Mouse (Mus musculus) heart, embryonic 13.5 days (tissue): ENCODE results near the gene Gm42906. TPM values are rescaled to one million over a fixed set of nuclear protein-coding genes. Genes with fewer than 3 reads are reported as not detected.

ENCODE experiments used
- ATAC-seq: fragments of 200-750 bp; cut with Nextera tagmentation; 2 replicates; pipeline ENCODE4 v1.8.0; 2017; ENCODE audit warnings: moderate TSS enrichment; ENCODE audit not compliant: insufficient number of reproducible peaks, low FRiP score, low TSS enrichment; ENCODE audit errors: extremely low read depth
- H3K27ac ChIP-seq: fragments of 300-500 bp; sonication (generic); replicated peaks from 2 replicates; pipeline ENCODE4 v1.5.1; 2015; ENCODE audit warnings: moderate library complexity, mild to moderate bottlenecking, inconsistent platforms
- H3K27me3 ChIP-seq: fragments of 300-500 bp; sonication (generic); replicated peaks from 2 replicates; pipeline ENCODE4 v1.6.1; 2015; ENCODE audit warnings: mild to moderate bottlenecking, inconsistent platforms
- H3K36me3 ChIP-seq: fragments of 300-500 bp; sonication (generic); 2 replicates; pipeline ENCODE4 v1.6.1; 2015; ENCODE audit warnings: mild to moderate bottlenecking, inconsistent platforms
- H3K4me1 ChIP-seq: fragments of 300-500 bp; sonication (generic); 2 replicates; pipeline ENCODE4 v1.6.1; 2015; ENCODE audit warnings: inconsistent platforms
- H3K4me2 ChIP-seq: fragments of 300-500 bp; sonication (generic); 2 replicates; pipeline ENCODE4 v1.6.1; 2015; ENCODE audit warnings: inconsistent platforms, mild to moderate bottlenecking, moderate library complexity
- H3K4me3 ChIP-seq: fragments of 300-500 bp; sonication (generic); 2 replicates; pipeline ENCODE4 v1.5.1; 2015; ENCODE audit warnings: moderate library complexity, mild to moderate bottlenecking, inconsistent platforms
- H3K9ac ChIP-seq: fragments of 300-500 bp; sonication (generic); 2 replicates; pipeline ENCODE4 v1.6.1; 2015; ENCODE audit warnings: inconsistent platforms, mild to moderate bottlenecking, moderate library complexity
- H3K9me3 ChIP-seq: fragments of 300-500 bp; sonication (generic); 2 replicates; pipeline ENCODE4 v1.6.1; 2016; ENCODE audit warnings: inconsistent platforms
- WGBS: fragments of 180-500 bp; shearing (Covaris S2); methylation state at CpG from one replicate; pipeline ENCODE4 v1.1.7; 2015; ENCODE audit warnings: mixed read lengths; 5-methylcytosine and 5-hydroxymethylcytosine counted together
- polyA plus RNA-seq: library from polyadenylated mRNA; unstranded; fragments of >200 nt; fragmentation: Nextera tagmentation; extraction: Ambion mirVana; gene quantifications from 2 replicates; pipeline ENCODE4 v1.2.1, GENCODE M21; 2015

The Gm42906 gene
- polyA plus RNA-seq, 1 experiment from 2014 or later, result not detected

GRCm38 (mm10) chr5:151231411-151231810, 196.6 kb downstream of the Gm42906 start:
- Histone ChIP-seq H3K27me3 (peaks cover 25% of the 10 kb centered on the region), H3K9ac (no peak overlapping the region), H3K4me2 (no peak overlapping the region), H3K4me1 (peaks cover 13% of the 10 kb centered on the region), H3K4me3 (no peak overlapping the region), H3K27ac (no peak overlapping the region), H3K36me3 (no peaks in the 10 kb centered on the region), H3K9me3 (no peaks in the 10 kb centered on the region)
- 77% methylated on average over 4 of the region's 4 CpGs for WGBS
- no peak for ATAC-seq

GRCm38 (mm10) chr5:151230427-151230826, 197.5 kb downstream of the Gm42906 start:
- no peak for ATAC-seq
- peaks cover 13% of the 10 kb centered on the region for H3K4me1 ChIP-seq
- H3K27ac ChIP-seq, result no peak overlapping the region
- no peak overlapping the region for H3K4me3 ChIP-seq
- no peaks in the 10 kb centered on the region for H3K9me3 ChIP-seq
- H3K27me3 ChIP-seq, result peaks cover 24% of the 10 kb centered on the region
- no peak overlapping the region for H3K9ac ChIP-seq
- 85% methylated on average over 4 of the region's 4 CpGs for WGBS
- H3K36me3 ChIP-seq, result no peaks in the 10 kb centered on the region
- no peak overlapping the region for H3K4me2 ChIP-seq

- Histone ChIP-seq H3K27me3 (peaks cover 13% of the 10 kb centered on the region), H3K9me3 (no peaks in the 10 kb centered on the region), H3K4me1 (peaks cover 8% of the 10 kb centered on the region), H3K27ac (no peak overlapping the region), H3K4me3 (no peak overlapping the region), H3K9ac (no peak overlapping the region), H3K36me3 (no peaks in the 10 kb centered on the region), H3K4me2 (no peak overlapping the region)
- no peak for ATAC-seq
- WGBS, result 72% methylated on average over 13 of the region's 13 CpGs
Observed at GRCm38 (mm10) chr5:151228367-151229005, 199.5 kb downstream of the Gm42906 start.

GRCm38 (mm10) chr5:151223696-151224366, 204.1 kb downstream of the Gm42906 start:
- WGBS, result 48% methylated on average over 4 of the region's 4 CpGs
- H3K27me3 ChIP-seq, result no peaks in the 10 kb centered on the region

GRCm38 (mm10) chr5:151222791-151223190, 205.2 kb downstream of the Gm42906 start:
- Histone ChIP-seq H3K4me1 (peaks cover 7% of the 10 kb centered on the region), H3K9ac (no peak overlapping the region), H3K9me3 (no peaks in the 10 kb centered on the region), H3K36me3 (no peaks in the 10 kb centered on the region), H3K4me3 (no peak overlapping the region), H3K4me2 (no peak overlapping the region), H3K27me3 (no peaks in the 10 kb centered on the region), H3K27ac (no peak overlapping the region)
- 74% methylated on average over 1 of the region's 1 CpGs for WGBS
- no peak for ATAC-seq

More at GRCm38 (mm10) chr5:151223696-151224366, 204.1 kb downstream of the Gm42906 start:
- H3K4me3 ChIP-seq, result no peak overlapping the region
- H3K36me3 ChIP-seq, result no peaks in the 10 kb centered on the region
- no peak for ATAC-seq
- H3K27ac ChIP-seq, result no peak overlapping the region
- H3K9me3 ChIP-seq, result no peaks in the 10 kb centered on the region
- H3K4me2 ChIP-seq, result no peak overlapping the region
- no peak overlapping the region for H3K9ac ChIP-seq
- peaks cover 2% of the 10 kb centered on the region; the same call in 1 of the 2 replicates for H3K4me1 ChIP-seq

GRCm38 (mm10) chr5:151218689-151219115, 209.3 kb downstream of the Gm42906 start:
- WGBS, result 45% methylated on average over 6 of the region's 6 CpGs

GRCm38 (mm10) chr5:151213097-151213496, 214.9 kb downstream of the Gm42906 start:
- H3K27me3 ChIP-seq, result no peaks in the 10 kb centered on the region
- no peaks in the 10 kb centered on the region for H3K36me3 ChIP-seq
- H3K4me1 ChIP-seq, result 0 out of 2 replicates have a peak, but pooled peaks cover 4% of the 10 kb centered on the region
- H3K9me3 ChIP-seq, result no peaks in the 10 kb centered on the region
- no peak overlapping the region for H3K4me2 ChIP-seq
- WGBS, result 71% methylated on average over 3 of the region's 3 CpGs
- ATAC-seq, result no peak
- no peak overlapping the region for H3K9ac ChIP-seq
- H3K4me3 ChIP-seq, result no peak overlapping the region
- no peak overlapping the region for H3K27ac ChIP-seq

More at GRCm38 (mm10) chr5:151218689-151219115, 209.3 kb downstream of the Gm42906 start:
- no peak overlapping the region for H3K4me3 ChIP-seq
- no peaks in the 10 kb centered on the region for H3K27me3 ChIP-seq
- no peak overlapping the region for H3K9ac ChIP-seq
- H3K36me3 ChIP-seq, result no peaks in the 10 kb centered on the region
- peaks cover 11% of the 10 kb centered on the region for H3K4me1 ChIP-seq
- no peaks in the 10 kb centered on the region for H3K9me3 ChIP-seq
- ATAC-seq, result no peak
- H3K4me2 ChIP-seq, result no peak overlapping the region
- no peak overlapping the region for H3K27ac ChIP-seq

GRCm38 (mm10) chr5:151210869-151211268, 217.1 kb downstream of the Gm42906 start:
- H3K27ac ChIP-seq, result no peak overlapping the region
- H3K4me2 ChIP-seq, result no peak overlapping the region
- no peak for ATAC-seq
- H3K27me3 ChIP-seq, result no peaks in the 10 kb centered on the region
- H3K4me3 ChIP-seq, result no peak overlapping the region
- no peak overlapping the region for H3K9ac ChIP-seq
- 90% methylated on average over 1 of the region's 1 CpGs for WGBS
- no peaks in the 10 kb centered on the region for H3K4me1 ChIP-seq
- no peaks in the 10 kb centered on the region for H3K9me3 ChIP-seq
- H3K36me3 ChIP-seq, result no peaks in the 10 kb centered on the region

- Histone ChIP-seq H3K9me3 (no peaks in the 10 kb centered on the region), H3K36me3 (no peaks in the 10 kb centered on the region), H3K4me2 (no peak overlapping the region), H3K4me3 (no peak overlapping the region), H3K27me3 (no peaks in the 10 kb centered on the region), H3K27ac (no peak overlapping the region), H3K4me1 (no peaks in the 10 kb centered on the region), H3K9ac (no peak overlapping the region)
- 51% methylated on average over 2 of the region's 2 CpGs for WGBS
- no peak for ATAC-seq
Observed at GRCm38 (mm10) chr5:151210060-151210459, 217.9 kb downstream of the Gm42906 start.

GRCm38 (mm10) chr5:151205017-151205416, 222.9 kb downstream of the Gm42906 start:
- 87% methylated on average over 4 of the region's 4 CpGs for WGBS
- peaks cover 8% of the 10 kb centered on the region for H3K4me1 ChIP-seq

GRCm38 (mm10) chr5:151202925-151203324, 225.0 kb downstream of the Gm42906 start:
- H3K4me3 ChIP-seq, result no peak overlapping the region
- ATAC-seq, result no peak
- H3K9me3 ChIP-seq, result no peaks in the 10 kb centered on the region
- no peak overlapping the region for H3K4me2 ChIP-seq
- H3K36me3 ChIP-seq, result no peaks in the 10 kb centered on the region
- H3K27me3 ChIP-seq, result no peaks in the 10 kb centered on the region
- 17% methylated on average over 5 of the region's 5 CpGs for WGBS
- H3K4me1 ChIP-seq, result peaks cover 15% of the 10 kb centered on the region
- no peak overlapping the region for H3K27ac ChIP-seq
- H3K9ac ChIP-seq, result no peak overlapping the region

More at GRCm38 (mm10) chr5:151205017-151205416, 222.9 kb downstream of the Gm42906 start:
- Histone ChIP-seq H3K27me3 (no peaks in the 10 kb centered on the region), H3K9ac (no peak overlapping the region), H3K27ac (no peak overlapping the region), H3K36me3 (no peaks in the 10 kb centered on the region), H3K9me3 (no peaks in the 10 kb centered on the region), H3K4me3 (no peak overlapping the region), H3K4me2 (no peak overlapping the region)
- no peak for ATAC-seq

GRCm38 (mm10) chr5:151201220-151201619, 226.7 kb downstream of the Gm42906 start:
- WGBS, result 75% methylated on average over 3 of the region's 3 CpGs
- no peak overlapping the region for H3K9ac ChIP-seq
- H3K4me1 ChIP-seq, result peaks cover 15% of the 10 kb centered on the region
- no peak overlapping the region for H3K4me3 ChIP-seq
- H3K27ac ChIP-seq, result no peak overlapping the region
- no peaks in the 10 kb centered on the region for H3K9me3 ChIP-seq
- no peak overlapping the region for H3K4me2 ChIP-seq
- H3K36me3 ChIP-seq, result no peaks in the 10 kb centered on the region
- no peak for ATAC-seq
- no peaks in the 10 kb centered on the region for H3K27me3 ChIP-seq
